Mouse (Mus musculus): Measurements from ENCODE around the gene Stk39. TPM values are rescaled to one million over a fixed set of nuclear protein-coding genes. Genes with fewer than 3 reads are reported as not detected.
A peak's percentile ranks its signal among the peaks of the same experiment; 100 is the strongest.

The Stk39 gene
- 3.6 TPM in 2 replicates for polyA plus RNA-seq (2012; rRNA removed)

GRCm38 (mm10) chr2:68471759-68472550 is at the start of gene Stk39:
Gene Stk39, minus strand, starts transcription at chr2:68472268.
- WGBS: 2% methylated on average over 91 of the region's 99 CpGs
- Histone ChIP-seq H3K4me1 (ENCODE audit: control insufficient read depth, insufficient read depth, low read length) (peaks cover 3% of the 10 kb centered on the region), H3K4me3 (replicated peaks; ENCODE audit: extremely low read depth, low read depth, low read length) (peak within 1 kb of the TSS; percentile 83)
- TF ChIP-seq CTCF (IDR thresholded peaks at IDR 0.05; ENCODE audit: insufficient read depth, low read length): no peak
- TF ChIP-seq POLR2A (IDR thresholded peaks at IDR 0.05; ENCODE audit: borderline replicate concordance, extremely low read depth, low read depth, low read length): no peak
- peak; percentile 71 for DNase-seq

GRCm38 (mm10) chr2:68515409-68515808 is 43.3 kb upstream of the Stk39 start:
- no peak for TF ChIP-seq CTCF (IDR thresholded peaks at IDR 0.05; ENCODE audit: insufficient read depth, low read length)
- TF ChIP-seq POLR2A (IDR thresholded peaks at IDR 0.05; ENCODE audit: borderline replicate concordance, extremely low read depth, low read depth, low read length): no peak
- Histone ChIP-seq H3K4me3 (replicated peaks; ENCODE audit: extremely low read depth, low read depth, low read length) (no peak overlapping the region), H3K4me1 (ENCODE audit: control insufficient read depth, insufficient read depth, low read length) (no peaks in the 10 kb centered on the region)
- no peak for DNase-seq
- 56% methylated on average over 2 of the region's 2 CpGs for WGBS

GRCm38 (mm10) chr2:68503202-68503601 is 31.1 kb upstream of the Stk39 start:
- 68% methylated on average over 2 of the region's 2 CpGs for WGBS

GRCm38 (mm10) chr2:68502734-68503133 is 30.7 kb upstream of the Stk39 start:
- no peak overlapping the region for H3K4me3 ChIP-seq (replicated peaks; ENCODE audit: extremely low read depth, low read depth, low read length)
- H3K4me1 ChIP-seq (ENCODE audit: control insufficient read depth, insufficient read depth, low read length): no peaks in the 10 kb centered on the region
- 80% methylated on average over 4 of the region's 4 CpGs for WGBS
- DNase-seq: no peak
- TF ChIP-seq CTCF (IDR thresholded peaks at IDR 0.05; ENCODE audit: insufficient read depth, low read length) (no peak), POLR2A (IDR thresholded peaks at IDR 0.05; ENCODE audit: borderline replicate concordance, extremely low read depth, low read depth, low read length) (no peak)

More at GRCm38 (mm10) chr2:68503202-68503601, 31.1 kb upstream of the Stk39 start:
- TF ChIP-seq POLR2A (IDR thresholded peaks at IDR 0.05; ENCODE audit: borderline replicate concordance, extremely low read depth, low read depth, low read length): no peak
- no peak for TF ChIP-seq CTCF (IDR thresholded peaks at IDR 0.05; ENCODE audit: insufficient read depth, low read length)
- Histone ChIP-seq H3K4me1 (ENCODE audit: control insufficient read depth, insufficient read depth, low read length) (no peaks in the 10 kb centered on the region), H3K4me3 (replicated peaks; ENCODE audit: extremely low read depth, low read depth, low read length) (no peak overlapping the region)
- DNase-seq: no peak

GRCm38 (mm10) chr2:68502236-68502635 is 30.2 kb upstream of the Stk39 start:
- no peaks in the 10 kb centered on the region for H3K4me1 ChIP-seq (ENCODE audit: control insufficient read depth, insufficient read depth, low read length)
- no peak for DNase-seq
- TF ChIP-seq POLR2A (IDR thresholded peaks at IDR 0.05; ENCODE audit: borderline replicate concordance, extremely low read depth, low read depth, low read length) (no peak), CTCF (IDR thresholded peaks at IDR 0.05; ENCODE audit: insufficient read depth, low read length) (no peak)
- no peak overlapping the region for H3K4me3 ChIP-seq (replicated peaks; ENCODE audit: extremely low read depth, low read depth, low read length)
- 67% methylated on average over 2 of the region's 2 CpGs for WGBS

- Histone ChIP-seq H3K4me3 (replicated peaks; ENCODE audit: extremely low read depth, low read depth, low read length) (no peak overlapping the region), H3K4me1 (ENCODE audit: control insufficient read depth, insufficient read depth, low read length) (no peaks in the 10 kb centered on the region)
- WGBS: 84% methylated on average over 4 of the region's 4 CpGs
- TF ChIP-seq POLR2A (IDR thresholded peaks at IDR 0.05; ENCODE audit: borderline replicate concordance, extremely low read depth, low read depth, low read length): no peak
- TF ChIP-seq CTCF (IDR thresholded peaks at IDR 0.05; ENCODE audit: insufficient read depth, low read length): no peak
- no peak for DNase-seq
Measured at GRCm38 (mm10) chr2:68486275-68486674, 14.2 kb upstream of the Stk39 start.

GRCm38 (mm10) chr2:68485141-68485540 is 13.1 kb upstream of the Stk39 start:
- DNase-seq: no peak
- no peak for TF ChIP-seq POLR2A (IDR thresholded peaks at IDR 0.05; ENCODE audit: borderline replicate concordance, extremely low read depth, low read depth, low read length)
- TF ChIP-seq CTCF (IDR thresholded peaks at IDR 0.05; ENCODE audit: insufficient read depth, low read length): no peak
- no peaks in the 10 kb centered on the region for H3K4me1 ChIP-seq (ENCODE audit: control insufficient read depth, insufficient read depth, low read length)
- WGBS: 34% methylated on average over 4 of the region's 4 CpGs
- H3K4me3 ChIP-seq (replicated peaks; ENCODE audit: extremely low read depth, low read depth, low read length): no peak overlapping the region

- DNase-seq: no peak
- 92% methylated on average over 5 of the region's 5 CpGs for WGBS
- Histone ChIP-seq H3K4me3 (replicated peaks; ENCODE audit: extremely low read depth, low read depth, low read length) (no peak overlapping the region), H3K4me1 (ENCODE audit: control insufficient read depth, insufficient read depth, low read length) (no peaks in the 10 kb centered on the region)
- TF ChIP-seq POLR2A (IDR thresholded peaks at IDR 0.05; ENCODE audit: borderline replicate concordance, extremely low read depth, low read depth, low read length) (no peak), CTCF (IDR thresholded peaks at IDR 0.05; ENCODE audit: insufficient read depth, low read length) (no peak)
Measured at GRCm38 (mm10) chr2:68482896-68483295, 10.8 kb upstream of the Stk39 start.

GRCm38 (mm10) chr2:68479823-68480222 is 7.8 kb upstream of the Stk39 start:
- WGBS: 89% methylated on average over 10 of the region's 10 CpGs
- Histone ChIP-seq H3K4me3 (replicated peaks; ENCODE audit: extremely low read depth, low read depth, low read length) (no peak overlapping the region), H3K4me1 (ENCODE audit: control insufficient read depth, insufficient read depth, low read length) (no peaks in the 10 kb centered on the region)
- no peak for TF ChIP-seq POLR2A (IDR thresholded peaks at IDR 0.05; ENCODE audit: borderline replicate concordance, extremely low read depth, low read depth, low read length)
- TF ChIP-seq CTCF (IDR thresholded peaks at IDR 0.05; ENCODE audit: insufficient read depth, low read length): no peak
- no peak for DNase-seq

- H3K4me1 ChIP-seq (ENCODE audit: control insufficient read depth, insufficient read depth, low read length): peaks cover 3% of the 10 kb centered on the region; the same call in 1 of the 2 replicates
- no peak for DNase-seq
- 61% methylated on average over 4 of the region's 4 CpGs for WGBS
- H3K4me3 ChIP-seq (replicated peaks; ENCODE audit: extremely low read depth, low read depth, low read length): no peak overlapping the region
- TF ChIP-seq CTCF (IDR thresholded peaks at IDR 0.05; ENCODE audit: insufficient read depth, low read length) (no peak), POLR2A (IDR thresholded peaks at IDR 0.05; ENCODE audit: borderline replicate concordance, extremely low read depth, low read depth, low read length) (no peak)
Measured at GRCm38 (mm10) chr2:68472921-68473320, 853 bp upstream of the Stk39 start.

All from lung, adult 2 months (tissue).